Mouse (Mus musculus) thymus, adult 2 months (tissue): ENCODE measurements around the gene Syce1. TPM values are rescaled to one million over a fixed set of nuclear protein-coding genes. Genes with fewer than 3 reads are reported as not detected.

Experiments used
- DNase-seq: peaks from one replicate; pipeline ENCODE4 v3.0.0; 2021
- H3K27ac ChIP-seq: fragments of 200-500 bp; 2 replicates; pipeline ENCODE4 v1.5.1; 2012; ENCODE audit warnings: low read length, control low read depth; ENCODE audit not compliant: control insufficient read depth, insufficient read depth
- H3K27me3 ChIP-seq: fragments of 200-500 bp; 2 replicates; pipeline ENCODE4 v1.6.1; 2012; ENCODE audit warnings: mild to moderate bottlenecking, low read length, moderate library complexity, mixed read lengths; ENCODE audit not compliant: control insufficient read depth, insufficient read depth
- H3K36me3 ChIP-seq: fragments of 200-500 bp; 2 replicates; pipeline ENCODE4 v1.6.1; 2012; ENCODE audit warnings: mild to moderate bottlenecking, low read length, moderate library complexity; ENCODE audit not compliant: control insufficient read depth, insufficient read depth
- H3K4me1 ChIP-seq: fragments of 200-500 bp; replicated peaks from 2 replicates; pipeline ENCODE4 v1.6.1; 2012; ENCODE audit warnings: low read length; ENCODE audit not compliant: control insufficient read depth, insufficient read depth
- H3K4me3 ChIP-seq: fragments of 200-500 bp; 2 replicates; pipeline ENCODE4 v1.5.1; 2012; ENCODE audit warnings: mild to moderate bottlenecking, low read length, control low read depth, moderate library complexity; ENCODE audit not compliant: control insufficient read depth, insufficient read depth
- CTCF ChIP-seq: fragments of 200-500 bp; IDR thresholded peaks from 2 replicates; pipeline ENCODE4 v1.5.1; 2012; ENCODE audit warnings: mild to moderate bottlenecking, control low read depth, low read length, moderate library complexity, borderline replicate concordance; ENCODE audit not compliant: control insufficient read depth, poor library complexity, insufficient read depth; ENCODE audit errors: extremely low read depth
- POLR2A ChIP-seq: fragments of 200-500 bp; IDR thresholded peaks from 2 replicates; pipeline ENCODE4 v1.6.1; 2012; ENCODE audit warnings: mild to moderate bottlenecking, low read length, control low read depth, moderate library complexity; ENCODE audit not compliant: control insufficient read depth, poor library complexity, insufficient read depth; ENCODE audit errors: extremely low read depth
- WGBS: fragments of 180-500 bp; shearing (Covaris S2); methylation state at CpG from one replicate; pipeline ENCODE4 v1.1.7; 2018; 5-methylcytosine and 5-hydroxymethylcytosine counted together
- polyA plus RNA-seq: library from polyadenylated mRNA; depleted of rRNA; stranded (reverse); fragments of >200 nt; gene quantifications from 2 replicates; pipeline ENCODE4 v1.2.3, GENCODE M21; 2012; rRNA removed

Gene Syce1
- polyA plus RNA-seq, 1 experiment, result 0.27 TPM

- H3K4me1 ChIP-seq, result no peaks in the 10 kb centered on the region
- H3K4me3 ChIP-seq, result no peak overlapping the region
- DNase-seq, result no peak
- no peak for TF ChIP-seq CTCF
- TF ChIP-seq POLR2A, result no peak
- H3K27ac ChIP-seq, result no peak overlapping the region
- H3K36me3 ChIP-seq, result no peaks in the 10 kb centered on the region
- no peaks in the 10 kb centered on the region for H3K27me3 ChIP-seq
These were observed 33.1 kb downstream of the Syce1 start for GRCm38 (mm10) chr7:140754556-140754955.

- DNase-seq, result no peak
- no peaks in the 10 kb centered on the region for H3K27me3 ChIP-seq
- 87% methylated on average over 3 of the region's 3 CpGs for WGBS
These were observed 38.9 kb downstream of the Syce1 start for GRCm38 (mm10) chr7:140748827-140749160.

GRCm38 (mm10) chr7:140748116-140748826 is 39.4 kb downstream of the Syce1 start:
- H3K4me1 ChIP-seq, result no peaks in the 10 kb centered on the region
- H3K4me3 ChIP-seq, result no peak overlapping the region
- no peaks in the 10 kb centered on the region for H3K27me3 ChIP-seq
- DNase-seq, result no peak
- TF ChIP-seq POLR2A (no peak), CTCF (no peak)
- H3K36me3 ChIP-seq, result no peaks in the 10 kb centered on the region
- WGBS, result 92% methylated on average over 6 of the region's 6 CpGs
- H3K27ac ChIP-seq, result no peak overlapping the region

More at GRCm38 (mm10) chr7:140748827-140749160, 38.9 kb downstream of the Syce1 start:
- H3K27ac ChIP-seq, result no peak overlapping the region
- TF ChIP-seq POLR2A (no peak), CTCF (no peak)
- H3K36me3 ChIP-seq, result no peaks in the 10 kb centered on the region
- H3K4me3 ChIP-seq, result no peak overlapping the region
- H3K4me1 ChIP-seq, result no peaks in the 10 kb centered on the region

- H3K27me3 ChIP-seq, result no peaks in the 10 kb centered on the region
- DNase-seq, result no peak
- no peak overlapping the region for H3K4me3 ChIP-seq
- H3K27ac ChIP-seq, result no peak overlapping the region
- 92% methylated on average over 3 of the region's 3 CpGs for WGBS
- TF ChIP-seq CTCF (no peak), POLR2A (no peak)
- H3K4me1 ChIP-seq, result no peaks in the 10 kb centered on the region
- H3K36me3 ChIP-seq, result no peaks in the 10 kb centered on the region
These were observed 40.2 kb downstream of the Syce1 start for GRCm38 (mm10) chr7:140747402-140747801.

GRCm38 (mm10) chr7:140733162-140733561 is 54.5 kb downstream of the Syce1 start:
- Histone ChIP-seq H3K27me3 (no peaks in the 10 kb centered on the region), H3K4me3 (no peak overlapping the region), H3K27ac (no peak overlapping the region), H3K4me1 (no peaks in the 10 kb centered on the region), H3K36me3 (no peaks in the 10 kb centered on the region)
- no peak for DNase-seq
- WGBS, result 78% methylated on average over 2 of the region's 2 CpGs
- TF ChIP-seq POLR2A, result no peak
- TF ChIP-seq CTCF, result no peak

Other genes with a start within 250 kb of the Syce1 start
- gene Olfr538, start 220.0 kb downstream of the Syce1 start, polyA plus RNA-seq, result not detected in 2 replicates
- gene Olfr46, start 186.6 kb downstream of the Syce1 start, polyA plus RNA-seq, result not detected in 2 replicates
- gene Olfr61, start 158.9 kb downstream of the Syce1 start, polyA plus RNA-seq, result not detected in 2 replicates
- not detected in 2 replicates for gene Olfr53, start 141.4 kb downstream of the Syce1 start, polyA plus RNA-seq
- not detected in 2 replicates for gene Olfr539, start 127.9 kb downstream of the Syce1 start, polyA plus RNA-seq
- not detected in 2 replicates for gene Olfr45, start 105.9 kb downstream of the Syce1 start, polyA plus RNA-seq
- gene Olfr541, start 90.6 kb downstream of the Syce1 start, polyA plus RNA-seq, result not detected in 2 replicates
- gene Cyp2e1, start 24.1 kb downstream of the Syce1 start, polyA plus RNA-seq, result 11.2 and 12.2 TPM in 2 replicates
- gene Zfp941, start 34.3 kb upstream of the Syce1 start, polyA plus RNA-seq, result 0.04 and 0.22 TPM in 2 replicates
- 12.9 and 15.9 TPM in 2 replicates for gene Urah, start 47.2 kb upstream of the Syce1 start, polyA plus RNA-seq
- 2.0 and 3.2 TPM in 2 replicates for gene Scgb1c1, start 57.7 kb upstream of the Syce1 start, polyA plus RNA-seq
- gene Odf3, start 60.0 kb upstream of the Syce1 start, polyA plus RNA-seq, result 0.20 TPM in 1 of 2 replicates, not detected in the other
- not detected in 2 replicates for gene Gm45785, start 68.5 kb upstream of the Syce1 start, polyA plus RNA-seq
- gene Ric8a, start 69.1 kb upstream of the Syce1 start, polyA plus RNA-seq, result 175 and 181 TPM in 2 replicates
- gene Bet1l, start 69.7 kb upstream of the Syce1 start, polyA plus RNA-seq, result 26.5 and 31.8 TPM in 2 replicates
- 99.7 and 100 TPM in 2 replicates for gene Psmd13, start 94.1 kb upstream of the Syce1 start, polyA plus RNA-seq
- gene Sirt3, start 94.5 kb upstream of the Syce1 start, polyA plus RNA-seq, result 23.1 and 27.6 TPM in 2 replicates
- 159 and 231 TPM in 2 replicates for gene Cox8b, start 112.6 kb upstream of the Syce1 start, polyA plus RNA-seq
- 0.32 and 0.71 TPM in 2 replicates for gene Nlrp6, start 133.1 kb upstream of the Syce1 start, polyA plus RNA-seq
- gene Pgghg, start 153.5 kb upstream of the Syce1 start, polyA plus RNA-seq, result 60.1 and 68.6 TPM in 2 replicates
- 0.43 and 0.81 TPM in 2 replicates for gene Ifitm5, start 162.4 kb upstream of the Syce1 start, polyA plus RNA-seq
- gene Gm45717, start 168.1 kb upstream of the Syce1 start, polyA plus RNA-seq, result not detected in 2 replicates
- gene Ifitm2, start 168.1 kb upstream of the Syce1 start, polyA plus RNA-seq, result 207 and 296 TPM in 2 replicates
- 39.0 and 60.9 TPM in 2 replicates for gene Ifitm1, start 179.4 kb upstream of the Syce1 start, polyA plus RNA-seq
- gene Ifitm3, start 222.9 kb upstream of the Syce1 start, polyA plus RNA-seq, result 309 and 397 TPM in 2 replicates
- gene Ifitm6, start 230.1 kb upstream of the Syce1 start, polyA plus RNA-seq, result 4.7 and 5.9 TPM in 2 replicates
- gene Gm17387, start 241.3 kb upstream of the Syce1 start, polyA plus RNA-seq, result not detected in 2 replicates